Mouse (Mus musculus) stomach, embryonic 15.5 days (tissue): Measurements from ENCODE around the gene Neu4. TPM values are rescaled to one million over a fixed set of nuclear protein-coding genes. Genes with fewer than 3 reads are reported as not detected.
"Not testable (repeated sequence)": the region's sequence is repeated elsewhere in the genome, so short reads cannot be mapped to it uniquely, and the experiment has no call there.

ENCODE experiments used
- ATAC-seq: fragments of 200-750 bp; cut with Nextera tagmentation; 2 replicates; pipeline ENCODE4 v1.8.0; 2017; ENCODE audit warnings: low read depth, moderate number of reproducible peaks, moderate TSS enrichment; ENCODE audit not compliant: insufficient read depth, low FRiP score
- H3K27ac ChIP-seq: fragments of 300-500 bp; sonication (generic); 2 replicates; pipeline ENCODE4 v1.5.1; 2015; ENCODE audit warnings: mild to moderate bottlenecking, inconsistent platforms
- H3K27me3 ChIP-seq: fragments of 300-500 bp; sonication (generic); replicated peaks from 2 replicates; pipeline ENCODE4 v1.6.1; 2015; ENCODE audit warnings: inconsistent platforms
- H3K36me3 ChIP-seq: fragments of 300-500 bp; sonication (generic); 2 replicates; pipeline ENCODE4 v1.6.1; 2015; ENCODE audit warnings: inconsistent platforms
- H3K4me1 ChIP-seq: fragments of 300-500 bp; sonication (generic); 2 replicates; pipeline ENCODE4 v1.6.1; 2015; ENCODE audit warnings: inconsistent platforms
- H3K4me2 ChIP-seq: fragments of 300-500 bp; sonication (generic); 2 replicates; pipeline ENCODE4 v1.6.1; 2015; ENCODE audit warnings: mild to moderate bottlenecking, inconsistent platforms
- H3K4me3 ChIP-seq: fragments of 300-500 bp; sonication (generic); replicated peaks from 2 replicates; pipeline ENCODE4 v1.5.1; 2015; ENCODE audit warnings: inconsistent platforms
- H3K9ac ChIP-seq: fragments of 300-500 bp; sonication (generic); 2 replicates; pipeline ENCODE4 v1.6.1; 2015; ENCODE audit warnings: inconsistent platforms
- H3K9me3 ChIP-seq: fragments of 300-500 bp; sonication (generic); 2 replicates; pipeline ENCODE4 v1.6.1; 2016; ENCODE audit warnings: inconsistent platforms
- WGBS: fragments of 180-500 bp; shearing (Covaris S2); methylation state at CpG from one replicate; pipeline ENCODE4 v1.1.7; 2015; 5-methylcytosine and 5-hydroxymethylcytosine counted together
- polyA plus RNA-seq: library from polyadenylated mRNA; unstranded; fragments of >200 nt; fragmentation: Nextera tagmentation; extraction: Ambion mirVana; gene quantifications from 2 replicates; pipeline ENCODE4 v1.2.1, GENCODE M21; 2015

The Neu4 gene
- polyA plus RNA-seq: not detected in 2 replicates

DNA sequence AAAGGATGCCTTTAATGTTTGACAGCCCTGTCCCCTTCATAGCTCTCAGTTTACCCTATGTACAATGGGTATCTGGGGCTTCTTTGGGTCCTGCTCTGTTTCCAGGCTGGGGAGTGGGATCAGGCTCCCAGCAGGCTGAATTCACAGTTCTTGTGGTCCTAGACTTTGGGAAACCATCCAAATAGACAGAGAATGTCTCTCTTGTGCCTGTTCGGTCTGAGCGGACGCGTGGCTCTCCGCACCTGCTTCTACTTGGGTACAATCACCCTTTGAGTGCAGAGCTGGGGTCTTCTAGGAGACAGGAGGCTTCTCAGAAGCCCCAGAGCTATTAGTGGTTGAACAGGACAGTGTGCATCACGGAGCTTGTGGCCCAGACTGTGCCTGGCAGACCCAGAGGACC is at the start of gene Neu4:
Gene Neu4, plus strand, starts transcription at position 301 of the 400 bp plus-strand sequence.
- WGBS: 84% methylated on average over 6 of the region's 6 CpGs

DNA sequence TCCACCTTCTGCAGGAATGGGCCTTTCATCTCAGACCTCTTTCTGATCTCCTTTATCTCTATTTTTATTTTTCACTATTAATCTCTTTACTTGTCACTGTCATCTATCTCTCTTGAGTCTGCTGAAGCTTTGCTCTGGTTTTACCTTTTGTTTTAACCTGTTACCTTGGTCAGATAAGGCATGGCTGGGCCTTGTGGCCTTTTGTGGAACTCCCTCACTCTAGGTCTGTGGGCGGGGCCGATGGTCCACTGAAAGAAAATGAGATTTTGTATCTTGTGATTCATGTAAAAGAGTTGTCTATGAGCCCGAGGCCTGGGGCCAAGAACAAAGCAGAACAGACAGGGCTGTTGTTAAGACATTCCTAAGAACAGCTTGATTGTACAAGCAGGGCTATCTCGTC is 49.5 kb upstream of the Neu4 start:
- not testable (repeated sequence) for H3K4me2 ChIP-seq, H3K9me3 ChIP-seq, H3K4me1 ChIP-seq, H3K4me3 ChIP-seq, ATAC-seq, H3K36me3 ChIP-seq, H3K27ac ChIP-seq, H3K27me3 ChIP-seq, H3K9ac ChIP-seq
- no CpG with 5 or more reads among the region's 4 CpGs for WGBS

More for the DNA sequence above, at the start of gene Neu4:
- Histone ChIP-seq H3K27ac (no peak within 1 kb of the TSS), H3K4me3 (no peak within 1 kb of the TSS), H3K4me2 (no peak within 1 kb of the TSS), H3K36me3 (no peaks in the 10 kb centered on the region), H3K4me1 (no peaks in the 10 kb centered on the region), H3K9ac (no peak within 1 kb of the TSS), H3K9me3 (no peaks in the 10 kb centered on the region), H3K27me3 (no peaks in the 10 kb centered on the region)
- ATAC-seq: no peak

DNA sequence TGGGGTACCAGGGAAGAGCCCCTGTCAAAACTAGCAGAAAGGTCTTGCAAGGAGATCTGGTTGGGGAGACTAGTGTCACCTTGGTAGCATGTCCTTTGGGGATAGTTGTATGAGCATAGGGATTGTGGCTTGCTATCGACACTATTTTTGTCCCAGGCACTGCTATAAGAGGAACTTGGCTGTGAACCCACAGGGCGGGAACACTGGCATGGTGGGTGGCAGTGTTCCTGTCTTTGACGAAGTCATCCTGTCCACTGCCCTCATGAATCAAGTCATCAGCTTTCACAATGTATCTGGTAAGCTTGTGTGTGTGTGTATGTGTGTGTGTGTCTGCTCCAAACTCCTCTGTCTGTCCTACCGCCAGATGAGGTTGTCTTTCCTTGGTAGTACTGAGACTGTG is 44.5 kb upstream of the Neu4 start:
- not testable (repeated sequence) for H3K27me3 ChIP-seq, H3K9me3 ChIP-seq, H3K4me1 ChIP-seq, H3K4me2 ChIP-seq, H3K4me3 ChIP-seq, H3K9ac ChIP-seq, H3K36me3 ChIP-seq, ATAC-seq, H3K27ac ChIP-seq
- WGBS: 87% methylated on average over 3 of the region's 4 CpGs

DNA sequence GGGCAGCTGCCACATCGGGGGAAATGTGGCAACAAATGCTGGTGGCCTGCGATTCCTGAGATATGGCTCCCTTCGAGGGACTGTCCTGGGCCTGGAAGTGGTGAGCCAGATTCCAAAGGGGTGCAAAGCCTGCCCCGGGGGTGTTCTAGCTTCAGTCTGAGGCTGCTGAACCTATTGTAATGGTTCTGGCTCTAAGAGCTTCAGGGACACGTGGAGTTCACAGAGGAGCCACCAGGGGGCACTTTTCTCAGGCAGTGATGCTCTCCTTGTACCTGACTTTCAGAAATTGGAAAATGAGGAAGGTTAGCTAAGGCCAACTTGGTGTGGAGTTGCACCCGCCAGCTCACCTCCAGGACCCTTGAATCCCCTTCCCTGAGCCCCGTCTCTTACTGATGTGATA is 42.0 kb upstream of the Neu4 start:
- not testable (repeated sequence) for H3K4me2 ChIP-seq, H3K4me1 ChIP-seq, H3K9ac ChIP-seq, H3K27me3 ChIP-seq, H3K9me3 ChIP-seq, ATAC-seq, H3K27ac ChIP-seq, H3K36me3 ChIP-seq, H3K4me3 ChIP-seq
- no CpG with 5 or more reads among the region's 7 CpGs for WGBS

DNA sequence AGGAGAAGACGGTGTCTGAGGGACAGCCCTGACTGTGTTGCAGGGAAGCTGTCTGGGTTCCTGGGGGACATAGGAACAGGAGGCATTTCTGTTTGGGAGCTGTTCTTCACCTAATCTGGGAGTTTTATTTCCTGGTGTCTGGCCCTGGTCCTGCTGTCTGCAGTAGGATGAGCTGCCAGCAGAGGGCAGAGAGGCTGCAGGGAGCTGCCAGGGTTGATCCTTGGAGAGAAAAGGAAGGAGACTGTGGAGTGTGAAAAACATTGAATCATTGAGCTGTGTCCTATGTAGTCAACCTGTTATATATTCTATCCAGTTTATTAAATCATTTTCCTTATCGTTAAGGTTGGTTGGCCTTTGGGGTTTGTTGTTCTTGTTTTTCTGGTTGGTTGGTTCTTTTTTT is 39.3 kb upstream of the Neu4 start:
- H3K4me3 ChIP-seq, H3K4me2 ChIP-seq, H3K27me3 ChIP-seq, ATAC-seq, H3K27ac ChIP-seq, H3K9ac ChIP-seq, H3K36me3 ChIP-seq, H3K4me1 ChIP-seq, H3K9me3 ChIP-seq: not testable (repeated sequence)
- no CpG with 5 or more reads among the region's 2 CpGs for WGBS

DNA sequence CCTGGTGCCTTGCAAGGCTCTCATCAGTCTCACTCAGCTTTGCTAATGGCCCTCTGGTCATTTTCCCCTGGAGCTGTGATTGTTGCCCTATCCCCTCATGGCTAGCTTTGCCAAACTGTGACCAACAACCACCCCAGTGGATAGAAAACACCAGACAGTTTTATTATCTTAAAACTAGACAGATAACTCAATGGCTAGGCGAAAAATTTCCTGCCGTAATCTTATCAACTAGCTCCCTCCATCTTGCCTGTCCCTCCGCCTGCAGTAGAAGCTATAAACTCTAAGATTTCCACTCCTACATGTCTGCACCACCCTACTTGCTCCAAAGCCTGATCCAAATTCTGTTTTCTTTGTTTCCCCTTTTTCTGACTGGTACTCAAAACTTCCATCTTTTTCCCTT is 34.1 kb upstream of the Neu4 start:
- Histone ChIP-seq H3K9me3 (no peaks in the 10 kb centered on the region), H3K36me3 (no peaks in the 10 kb centered on the region), H3K4me2 (no peak overlapping the region), H3K4me1 (no peaks in the 10 kb centered on the region), H3K9ac (no peak overlapping the region), H3K4me3 (no peak overlapping the region), H3K27me3 (no peaks in the 10 kb centered on the region), H3K27ac (no peak overlapping the region)
- no peak for ATAC-seq
- WGBS: 72% methylated on average over 3 of the region's 3 CpGs

DNA sequence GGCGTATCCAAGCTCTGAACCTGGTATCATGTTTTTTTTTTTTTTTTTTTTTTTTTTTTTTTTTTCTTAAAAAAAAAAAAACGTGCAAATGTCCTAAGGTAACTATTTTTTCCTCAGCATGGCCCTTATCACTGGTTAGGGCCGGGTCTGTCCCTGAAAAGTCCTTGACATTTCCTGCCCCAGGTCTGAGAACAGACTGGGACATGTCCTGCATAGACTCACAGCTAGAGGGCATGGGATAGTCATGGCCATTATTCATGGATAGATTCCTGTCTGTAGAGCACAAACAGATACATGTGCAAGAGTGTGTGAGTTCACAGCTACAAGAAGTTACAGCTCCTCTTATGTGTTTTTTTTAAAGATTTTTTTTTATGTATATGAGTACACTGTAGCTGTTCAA is 31.5 kb upstream of the Neu4 start:
- ATAC-seq: no peak
- 66% methylated on average over 3 of the region's 3 CpGs for WGBS
- no peak overlapping the region for H3K4me3 ChIP-seq

DNA sequence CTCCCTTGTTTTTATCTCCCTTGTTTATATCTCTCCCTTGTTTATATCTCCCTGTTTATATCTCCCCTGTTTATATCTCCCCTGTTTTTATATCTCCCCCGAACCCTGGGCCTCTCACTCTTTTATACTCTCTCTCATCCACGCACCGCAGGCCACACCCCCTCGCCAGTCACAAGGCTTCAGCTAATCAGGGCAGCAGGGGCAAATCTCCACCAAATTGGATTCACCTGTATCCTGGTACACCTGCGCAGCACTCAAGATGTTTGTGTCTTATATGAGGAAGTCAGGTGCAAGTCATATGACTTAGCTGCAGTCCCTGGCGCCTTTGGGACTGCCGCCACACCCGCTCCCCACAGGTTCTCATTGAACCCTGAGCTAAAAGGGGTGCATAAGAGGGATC is 30.0 kb upstream of the Neu4 start, which contains the start of gene Gal3st2c:
Gene Gal3st2c, plus strand, starts transcription at position 301 of the 400 bp plus-strand sequence.
- H3K4me3 ChIP-seq, H3K27ac ChIP-seq, H3K36me3 ChIP-seq, H3K4me1 ChIP-seq, H3K9me3 ChIP-seq, H3K9ac ChIP-seq, H3K4me2 ChIP-seq, H3K27me3 ChIP-seq, ATAC-seq: not testable (repeated sequence)
- whole genome bisulfite sequencing: 81% methylated on average over 8 of the region's 8 CpGs

More for the DNA sequence above, 31.5 kb upstream of the Neu4 start:
- no peaks in the 10 kb centered on the region for H3K27me3 ChIP-seq
- H3K9me3 ChIP-seq: no peaks in the 10 kb centered on the region
- H3K27ac ChIP-seq: no peak overlapping the region
- H3K36me3 ChIP-seq: no peaks in the 10 kb centered on the region
- H3K4me1 ChIP-seq: no peaks in the 10 kb centered on the region
- no peak overlapping the region for H3K9ac ChIP-seq
- no peak overlapping the region for H3K4me2 ChIP-seq

DNA sequence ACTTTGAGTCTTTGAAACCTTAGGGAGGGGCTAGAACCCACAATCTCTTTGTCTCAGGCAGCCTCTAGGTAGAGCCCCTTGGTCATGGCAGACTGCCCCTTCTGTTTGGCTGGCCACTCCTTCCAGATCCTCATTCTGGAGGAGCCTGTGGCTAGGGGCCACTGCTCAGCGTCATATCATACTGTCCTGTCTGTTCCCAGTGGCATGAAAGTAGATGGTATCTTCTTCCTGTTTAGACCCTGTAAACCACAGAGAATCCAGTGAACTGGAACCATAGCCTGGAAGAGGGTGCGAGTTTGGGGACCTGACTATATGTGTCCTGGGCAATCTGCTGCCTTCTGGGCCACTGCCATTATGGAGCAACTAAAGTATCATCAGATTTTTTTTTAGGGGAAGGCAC is 29.2 kb upstream of the Neu4 start:
- not testable (repeated sequence) for H3K4me1 ChIP-seq, H3K9me3 ChIP-seq, H3K27ac ChIP-seq, H3K36me3 ChIP-seq, ATAC-seq, H3K27me3 ChIP-seq, H3K4me3 ChIP-seq, H3K9ac ChIP-seq, H3K4me2 ChIP-seq
- 76% methylated on average over 2 of the region's 2 CpGs for WGBS

DNA sequence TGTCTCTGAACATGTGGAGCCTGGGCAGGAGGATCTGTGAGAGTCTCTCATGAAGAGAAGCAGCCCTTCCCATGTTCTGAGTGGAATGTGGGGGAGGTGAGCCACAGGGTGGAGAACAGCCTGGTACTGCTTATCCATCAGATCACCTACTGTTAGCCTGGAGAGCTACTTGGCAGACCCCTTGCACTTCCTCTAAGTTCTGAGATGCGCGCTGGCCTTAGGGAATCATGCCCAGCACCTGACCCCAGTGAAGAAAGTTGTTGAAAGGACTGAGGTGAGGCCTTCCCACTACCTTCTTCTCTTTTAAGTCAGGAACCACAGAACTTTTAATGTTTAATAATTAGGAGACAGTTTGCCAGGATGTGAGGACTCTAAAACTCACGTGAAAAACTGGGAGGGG is 28.8 kb upstream of the Neu4 start:
- H3K4me2 ChIP-seq, H3K9ac ChIP-seq, H3K36me3 ChIP-seq, H3K4me1 ChIP-seq, ATAC-seq, H3K4me3 ChIP-seq, H3K27ac ChIP-seq, H3K27me3 ChIP-seq, H3K9me3 ChIP-seq: not testable (repeated sequence)
- WGBS: 77% methylated on average over 3 of the region's 3 CpGs

DNA sequence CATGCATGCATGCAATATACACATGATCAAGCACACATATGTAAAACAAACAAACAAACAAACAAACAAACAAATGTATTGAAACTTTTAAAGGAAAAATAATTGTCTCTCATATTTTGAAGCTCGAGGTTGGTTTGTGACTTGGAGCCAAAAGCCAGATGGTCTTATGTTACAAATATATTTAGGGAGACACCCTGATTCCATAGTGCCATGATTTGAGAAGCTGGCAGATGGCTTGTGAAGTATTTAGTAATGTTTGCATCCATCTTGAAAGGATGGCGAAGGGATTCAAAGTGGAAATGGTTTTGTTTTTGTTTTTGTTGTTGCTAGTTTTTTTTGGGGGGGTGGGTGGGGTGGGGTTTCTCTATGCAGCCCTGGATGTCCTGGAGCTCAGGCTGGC is 19.2 kb upstream of the Neu4 start:
- H3K4me2 ChIP-seq: no peak overlapping the region
- no peak for ATAC-seq
- H3K9ac ChIP-seq: no peak overlapping the region
- no peaks in the 10 kb centered on the region for H3K4me1 ChIP-seq
- WGBS: 73% methylated on average over 2 of the region's 2 CpGs
- no peaks in the 10 kb centered on the region for H3K27me3 ChIP-seq
- no peaks in the 10 kb centered on the region for H3K36me3 ChIP-seq
- no peak overlapping the region for H3K4me3 ChIP-seq
- no peak overlapping the region for H3K27ac ChIP-seq
- no peaks in the 10 kb centered on the region for H3K9me3 ChIP-seq

DNA sequence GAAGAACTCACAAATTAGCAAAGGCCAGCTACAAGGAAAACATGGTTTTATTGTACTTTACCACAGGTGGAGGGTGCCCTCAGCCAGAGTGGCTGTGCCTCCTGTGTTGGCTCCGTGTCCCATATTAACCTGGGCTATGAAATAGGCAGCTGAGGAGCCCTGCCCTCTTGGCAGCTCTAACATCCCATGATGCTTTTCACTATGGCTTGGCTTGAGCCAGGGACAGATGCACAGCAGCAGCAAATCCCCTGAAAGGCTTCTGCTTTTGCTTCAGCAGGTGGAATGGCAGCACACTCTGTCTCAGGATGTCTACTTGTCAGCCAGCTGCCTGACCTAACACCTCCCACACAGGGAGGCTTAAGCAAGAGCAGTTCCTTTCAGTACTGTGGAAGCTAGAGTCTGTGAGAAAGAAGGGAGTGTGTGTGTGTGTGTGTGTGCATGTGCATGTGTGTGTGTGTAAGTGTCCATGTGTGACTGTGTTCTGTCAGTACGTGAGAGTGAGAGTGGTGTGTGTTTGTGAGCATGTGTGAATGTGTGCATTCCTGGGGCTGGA is 14.2 kb upstream of the Neu4 start:
- H3K27me3 ChIP-seq, H3K9ac ChIP-seq, H3K9me3 ChIP-seq, H3K36me3 ChIP-seq, ATAC-seq, H3K4me2 ChIP-seq, H3K4me3 ChIP-seq, H3K4me1 ChIP-seq, H3K27ac ChIP-seq: not testable (repeated sequence)
- 74% methylated on average over 2 of the region's 2 CpGs for WGBS

DNA sequence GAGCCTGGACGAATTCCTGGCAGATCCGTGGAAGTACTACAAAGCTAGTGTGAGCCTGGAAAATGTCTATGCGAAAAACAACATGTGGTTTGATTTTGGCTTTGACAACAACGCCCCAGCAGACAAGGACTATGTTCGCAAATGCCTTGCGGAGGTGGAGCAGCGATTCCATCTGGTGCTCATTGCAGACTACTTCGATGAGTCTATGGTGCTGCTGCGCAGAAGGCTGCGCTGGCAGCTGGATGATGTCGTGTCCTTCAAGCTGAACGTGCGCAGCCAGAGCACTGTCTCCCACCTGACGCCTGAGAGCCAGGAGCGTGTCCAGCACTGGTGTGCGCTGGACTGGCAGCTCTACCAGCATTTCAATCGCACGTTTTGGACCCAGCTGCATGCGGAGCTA is 11.4 kb upstream of the Neu4 start:
- H3K27me3 ChIP-seq, H3K4me1 ChIP-seq, H3K36me3 ChIP-seq, H3K9ac ChIP-seq, H3K9me3 ChIP-seq, H3K4me3 ChIP-seq, H3K4me2 ChIP-seq, ATAC-seq, H3K27ac ChIP-seq: not testable (repeated sequence)
- 84% methylated on average over 16 of the region's 19 CpGs for WGBS
